Mouse (Mus musculus) heart, embryonic 11.5 days (tissue): Measurements from ENCODE around the gene Gstm2. TPM values are rescaled to one million over a fixed set of nuclear protein-coding genes. Genes with fewer than 3 reads are reported as not detected.
"Not testable (repeated sequence)": the region's sequence is repeated elsewhere in the genome, so short reads cannot be mapped to it uniquely, and the experiment has no call there.

Experiments used
- ATAC-seq: fragments of 200-750 bp; cut with Nextera tagmentation; replicated peaks from 2 replicates; pipeline ENCODE4 v1.8.0; 2017; ENCODE audit warnings: moderate library complexity; ENCODE audit not compliant: insufficient number of reproducible peaks, low FRiP score, low TSS enrichment
- H3K27ac ChIP-seq: fragments of 300-500 bp; sonication (generic); 2 replicates; pipeline ENCODE4 v1.5.1; 2014; ENCODE audit warnings: mild to moderate bottlenecking, low read depth, low read length
- H3K27me3 ChIP-seq: fragments of 300-500 bp; sonication (generic); 2 replicates; pipeline ENCODE4 v1.6.1; 2014; ENCODE audit warnings: mild to moderate bottlenecking, low read length, mixed read lengths; ENCODE audit not compliant: control insufficient read depth, insufficient read depth
- H3K36me3 ChIP-seq: fragments of 300-500 bp; sonication (generic); 2 replicates; pipeline ENCODE4 v1.6.1; 2014; ENCODE audit warnings: mild to moderate bottlenecking, low read length, moderate library complexity, mixed read lengths; ENCODE audit not compliant: control insufficient read depth, insufficient read depth
- H3K4me1 ChIP-seq: fragments of 300-500 bp; sonication (generic); 2 replicates; pipeline ENCODE4 v1.6.1; 2014; ENCODE audit warnings: low read length; ENCODE audit not compliant: control insufficient read depth, insufficient read depth
- H3K4me2 ChIP-seq: fragments of 300-500 bp; sonication (generic); 2 replicates; pipeline ENCODE4 v1.6.1; 2014; ENCODE audit warnings: mild to moderate bottlenecking, moderate library complexity
- H3K4me3 ChIP-seq: fragments of 300-500 bp; sonication (generic); 2 replicates; pipeline ENCODE4 v1.5.1; 2014; ENCODE audit warnings: low read depth, low read length
- H3K9ac ChIP-seq: fragments of 300-500 bp; sonication (generic); 2 replicates; pipeline ENCODE4 v1.6.1; 2014; ENCODE audit warnings: mild to moderate bottlenecking, low read depth, low read length, moderate library complexity
- H3K9me3 ChIP-seq: fragments of 300-500 bp; sonication (generic); replicated peaks from 2 replicates; pipeline ENCODE4 v1.6.1; 2016; ENCODE audit warnings: low read length; ENCODE audit not compliant: control insufficient read depth
- WGBS: fragments of 180-500 bp; shearing (Covaris S2); extraction: QIAGEN DNeasy Blood & Tissue Kit; methylation state at CpG from one replicate; pipeline ENCODE4 v1.1.7; 2014; ENCODE audit not compliant: insufficient replicate concordance; 5-methylcytosine and 5-hydroxymethylcytosine counted together
- polyA plus RNA-seq: library from polyadenylated mRNA; unstranded; fragments of >200 nt; fragmentation: Nextera tagmentation; extraction: Ambion mirVana; gene quantifications from 2 replicates; pipeline ENCODE4 v1.2.1, GENCODE M21; 2014

The Gstm2 gene
- polyA plus RNA-seq, 1 experiment from 2014 or later: 57.5 TPM

GRCm38 (mm10) chr3:107983771-107984170 lies 2.5 kb downstream of the Gstm2 start:
- H3K4me1 ChIP-seq: no peaks in the 10 kb centered on the region; the same call in 1 of the 2 replicates
- no peak for ATAC-seq
- H3K9ac ChIP-seq: no peak overlapping the region
- no peaks in the 10 kb centered on the region for H3K27me3 ChIP-seq
- no peak overlapping the region for H3K4me2 ChIP-seq
- no peaks in the 10 kb centered on the region for H3K9me3 ChIP-seq
- WGBS: 57% methylated on average over 3 of the region's 3 CpGs
- H3K36me3 ChIP-seq: no peaks in the 10 kb centered on the region
- H3K27ac ChIP-seq: no peak overlapping the region
- no peak overlapping the region for H3K4me3 ChIP-seq

- Histone ChIP-seq H3K36me3 (no peaks in the 10 kb centered on the region), H3K27ac (no peak overlapping the region), H3K4me1 (peaks cover 3% of the 10 kb centered on the region), H3K4me2 (no peak overlapping the region), H3K27me3 (no peaks in the 10 kb centered on the region), H3K9ac (no peak overlapping the region), H3K4me3 (no peak overlapping the region), H3K9me3 (no peaks in the 10 kb centered on the region)
- WGBS: 64% methylated on average over 6 of the region's 6 CpGs
- no peak for ATAC-seq
Observed at GRCm38 (mm10) chr3:107982726-107983125, 3.5 kb downstream of the Gstm2 start.

- Histone ChIP-seq H3K4me2 (no peak overlapping the region), H3K4me1 (peaks cover 5% of the 10 kb centered on the region), H3K27me3 (no peaks in the 10 kb centered on the region), H3K36me3 (no peaks in the 10 kb centered on the region), H3K9ac (no peak overlapping the region), H3K27ac (no peak overlapping the region), H3K4me3 (no peak overlapping the region), H3K9me3 (no peaks in the 10 kb centered on the region)
- ATAC-seq: no peak
- 68% methylated on average over 3 of the region's 3 CpGs for WGBS
Observed at GRCm38 (mm10) chr3:107981261-107981660, 5.0 kb downstream of the Gstm2 start.

DNA sequence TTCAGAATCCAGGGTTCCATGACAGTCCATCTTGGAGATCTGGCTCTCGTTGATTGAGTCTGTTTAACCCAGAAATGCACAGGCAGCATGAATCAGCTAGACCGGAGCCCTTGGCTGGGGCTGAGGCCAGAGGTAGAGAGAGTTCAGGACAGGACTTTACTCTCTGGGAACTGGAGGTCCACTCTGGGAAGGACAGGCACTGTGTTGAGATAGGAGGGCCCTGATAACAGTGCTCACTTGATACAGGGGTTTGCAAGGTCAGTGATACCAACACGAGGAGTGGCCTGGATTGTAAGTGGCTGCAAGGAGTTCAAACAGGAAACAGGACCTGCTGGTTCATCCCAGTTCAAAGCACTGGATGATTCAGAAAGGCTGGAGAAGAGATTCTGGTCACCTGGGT lies 8.6 kb downstream of the Gstm2 start:
- Histone ChIP-seq H3K36me3 (no peaks in the 10 kb centered on the region), H3K9me3 (no peaks in the 10 kb centered on the region), H3K4me2 (no peak overlapping the region), H3K27me3 (no peaks in the 10 kb centered on the region), H3K27ac (no peak overlapping the region), H3K4me3 (no peak overlapping the region), H3K9ac (no peak overlapping the region), H3K4me1 (peaks cover 5% of the 10 kb centered on the region)
- WGBS: 45% methylated on average over 3 of the region's 3 CpGs
- no peak for ATAC-seq

GRCm38 (mm10) chr3:107974237-107974636 lies 12.0 kb downstream of the Gstm2 start:
- Histone ChIP-seq H3K4me3 (no peak overlapping the region), H3K36me3 (no peaks in the 10 kb centered on the region), H3K27ac (no peak overlapping the region), H3K4me1 (peaks cover 5% of the 10 kb centered on the region), H3K4me2 (no peak overlapping the region), H3K9ac (no peak overlapping the region), H3K9me3 (no peaks in the 10 kb centered on the region), H3K27me3 (no peaks in the 10 kb centered on the region; the same call in 1 of the 2 replicates)
- no peak for ATAC-seq
- WGBS: 76% methylated on average over 1 of the region's 1 CpGs

DNA sequence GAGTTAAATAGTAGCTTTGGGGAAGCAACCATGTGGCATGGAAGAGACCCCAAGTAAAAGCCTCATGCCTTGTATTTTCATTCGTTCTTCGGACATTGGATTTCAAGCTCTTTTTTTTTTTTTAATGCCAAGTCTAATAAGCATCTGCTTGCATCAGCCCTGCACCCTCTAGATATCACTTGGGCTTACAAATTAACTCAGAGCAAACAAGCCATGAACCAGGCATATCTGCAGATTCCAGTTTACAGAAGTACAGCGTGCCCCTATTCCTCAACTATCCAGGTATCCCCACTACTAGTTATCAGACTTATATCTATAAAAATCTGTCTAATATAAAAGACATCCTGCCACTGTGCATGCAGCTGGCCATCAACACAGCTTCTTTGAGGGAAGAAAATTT lies 14.2 kb downstream of the Gstm2 start:
- H3K4me1 ChIP-seq: no peaks in the 10 kb centered on the region
- H3K27me3 ChIP-seq: peaks cover 2% of the 10 kb centered on the region; the same call in 1 of the 2 replicates
- no peaks in the 10 kb centered on the region for H3K9me3 ChIP-seq
- 86% methylated on average over 3 of the region's 3 CpGs for WGBS
- no peak overlapping the region for H3K4me2 ChIP-seq
- no peak overlapping the region for H3K9ac ChIP-seq
- no peaks in the 10 kb centered on the region for H3K36me3 ChIP-seq
- H3K27ac ChIP-seq: no peak overlapping the region
- ATAC-seq: no peak
- no peak overlapping the region for H3K4me3 ChIP-seq

DNA sequence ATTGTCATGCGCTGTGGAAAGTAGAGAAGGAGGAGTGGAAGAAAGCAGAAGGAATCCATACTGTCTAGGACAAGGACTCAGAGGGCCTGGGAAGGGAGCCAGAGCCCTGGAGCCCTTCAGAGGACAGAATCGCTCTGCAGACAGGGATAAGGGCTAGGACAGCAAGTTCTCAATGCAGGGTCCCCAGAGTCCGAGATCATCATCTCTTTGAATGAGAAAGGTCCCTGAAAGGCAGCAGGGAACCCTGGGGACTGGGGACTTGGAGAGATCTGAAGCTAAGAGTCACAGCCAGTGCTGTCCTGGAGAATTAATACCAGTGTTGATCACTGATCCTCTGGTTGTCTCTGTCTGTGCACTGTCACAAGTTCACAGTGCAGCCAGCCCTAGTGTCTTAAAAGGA lies 15.2 kb downstream of the Gstm2 start:
- not testable (repeated sequence) for H3K36me3 ChIP-seq, H3K27ac ChIP-seq, ATAC-seq, H3K4me1 ChIP-seq, H3K4me2 ChIP-seq, H3K9me3 ChIP-seq, H3K9ac ChIP-seq, H3K4me3 ChIP-seq, H3K27me3 ChIP-seq
- WGBS: 39% methylated on average over 3 of the region's 3 CpGs

GRCm38 (mm10) chr3:107968724-107969395 lies 17.4 kb downstream of the Gstm2 start, which contains the start of gene Gstm3:
Gene Gstm3 (minus strand): TSS chr3:107969283.
- Histone ChIP-seq H3K4me1 (peaks cover 4% of the 10 kb centered on the region; the same call in 1 of the 2 replicates), H3K9ac (no peak within 1 kb of the TSS), H3K27me3 (peaks cover 2% of the 10 kb centered on the region; the same call in 1 of the 2 replicates), H3K4me2 (no peak within 1 kb of the TSS), H3K4me3 (no peak within 1 kb of the TSS), H3K9me3 (no peaks in the 10 kb centered on the region), H3K36me3 (no peaks in the 10 kb centered on the region), H3K27ac (no peak within 1 kb of the TSS)
- no peak for ATAC-seq
- WGBS: 45% methylated on average over 13 of the region's 13 CpGs

GRCm38 (mm10) chr3:107966631-107967030 lies 19.6 kb downstream of the Gstm2 start:
- no peak for ATAC-seq
- no peak overlapping the region for H3K4me3 ChIP-seq
- H3K4me1 ChIP-seq: peaks cover 4% of the 10 kb centered on the region; the same call in 1 of the 2 replicates
- no peaks in the 10 kb centered on the region for H3K36me3 ChIP-seq
- H3K9me3 ChIP-seq: no peaks in the 10 kb centered on the region
- peaks cover 2% of the 10 kb centered on the region; the same call in 1 of the 2 replicates for H3K27me3 ChIP-seq
- no peak overlapping the region for H3K4me2 ChIP-seq
- no peak overlapping the region for H3K27ac ChIP-seq
- 88% methylated on average over 5 of the region's 5 CpGs for WGBS
- no peak overlapping the region for H3K9ac ChIP-seq
